Mouse (Mus musculus): ENCODE data around the gene Pde4b.

GRCm38 (mm10) chr4:102573361-102573781 lies 486.0 kb downstream of the Pde4b start:
- TF ChIP-seq POLR2A (IDR thresholded peaks at IDR 0.05; ENCODE audit: insufficient read depth, low read length) (no peak), CTCF (IDR thresholded peaks at IDR 0.05; ENCODE audit: low read depth, low read length) (no peak)

All from ES-Bruce4 (cell line).